Mouse (Mus musculus) adrenal gland, postnatal 25 days (tissue): ENCODE data around the gene Mgat4b. TPM values are rescaled to one million over a fixed set of nuclear protein-coding genes. Genes with fewer than 3 reads are reported as not detected.
A peak's percentile ranks its signal among the peaks of the same experiment; 100 is the strongest.

Experiments used
- DNase-seq: peaks from one replicate; pipeline ENCODE4 v3.0.0; 2021; ENCODE audit warnings: mixed read lengths
- total RNA-seq: library from RNA; stranded (reverse); gene quantifications from 2 replicates; pipeline ENCODE4 v1.2.3, GENCODE M21; 2021

The Mgat4b gene
- total RNA-seq, 1 experiment from 2014 or later: 161 TPM

DNA sequence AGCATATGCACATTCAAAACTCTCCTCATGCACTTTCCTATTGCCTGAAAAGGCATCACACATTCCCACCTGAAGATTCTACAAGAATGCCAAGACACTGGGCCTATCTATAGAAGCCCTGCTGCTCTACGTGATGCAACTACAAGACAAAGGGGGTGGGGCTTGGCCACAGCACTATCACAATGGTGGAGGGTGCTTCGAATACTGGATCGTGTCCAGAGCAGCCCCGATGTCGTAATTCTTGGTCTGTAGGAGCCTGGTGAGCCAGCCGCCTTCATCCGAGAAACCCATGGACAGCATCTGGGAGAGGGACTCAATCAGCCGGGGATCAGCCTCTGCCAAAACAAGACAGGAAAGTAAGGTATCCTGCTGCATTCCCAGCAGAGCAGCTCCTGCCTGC is 10.1 kb upstream of the Mgat4b start:
- no peak for DNase-seq

DNA sequence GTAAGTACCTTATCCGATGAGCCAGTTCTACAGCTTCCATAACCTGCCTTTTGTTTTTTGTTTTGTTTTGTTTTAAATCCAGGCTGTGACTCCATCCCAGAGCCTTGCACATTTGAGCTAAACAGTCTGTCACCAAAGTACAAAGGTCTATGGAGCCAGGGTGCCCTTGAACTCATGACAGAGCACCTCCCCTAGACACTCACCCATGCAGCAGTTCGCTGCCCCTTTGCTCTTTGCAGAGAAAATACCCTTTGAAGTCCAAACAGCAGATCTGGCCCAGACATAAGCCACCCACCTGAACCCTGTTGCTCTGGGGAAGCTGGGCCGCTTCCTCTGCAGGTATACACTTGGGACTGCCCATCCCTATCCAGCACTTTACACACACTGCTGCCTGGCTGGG is 9.1 kb upstream of the Mgat4b start:
- DNase-seq: no peak

DNA sequence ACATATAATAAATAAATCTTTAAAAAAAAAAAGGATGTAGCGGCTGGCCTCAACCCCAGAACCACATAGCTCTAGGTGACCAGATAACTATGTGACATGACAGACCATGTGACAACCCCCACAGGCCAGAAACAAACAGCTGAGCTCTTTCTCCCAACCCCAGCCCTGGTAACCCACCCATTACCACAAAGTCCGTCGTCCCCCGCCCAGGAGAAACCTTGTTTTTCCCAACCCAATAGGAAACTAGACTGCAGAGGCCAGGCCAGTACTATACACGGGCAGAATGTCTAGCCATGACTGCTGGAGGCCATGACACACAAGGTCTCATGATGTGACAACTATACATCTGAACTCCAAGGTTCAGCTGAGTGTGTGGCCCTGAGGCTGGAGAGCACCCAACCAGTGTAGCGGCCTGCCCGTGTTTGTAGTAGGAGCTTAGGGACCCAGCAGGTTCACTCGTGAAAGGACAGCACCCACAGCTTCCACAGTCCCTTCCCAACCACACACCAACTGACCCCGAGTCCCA is 7.3 kb upstream of the Mgat4b start:
- no peak for DNase-seq

DNA sequence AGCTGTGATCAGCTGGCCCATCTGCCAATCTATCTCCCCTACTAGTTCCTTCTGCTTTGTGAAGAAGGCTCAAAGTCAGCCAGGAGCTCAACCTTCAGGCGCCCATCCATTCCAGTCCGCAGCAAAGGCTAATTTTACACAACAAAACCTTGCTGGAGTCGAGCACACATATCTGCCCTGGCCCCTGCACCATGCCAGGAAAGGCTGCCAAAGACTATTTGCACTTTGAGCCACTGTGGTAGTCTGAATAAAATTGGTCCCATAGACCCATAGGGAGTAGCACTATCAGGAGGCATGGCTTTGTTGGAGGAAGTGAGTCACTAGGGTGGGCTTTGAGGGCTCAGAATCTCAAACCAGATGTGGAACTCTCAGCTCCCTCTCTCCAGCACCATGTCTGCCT is 5.3 kb upstream of the Mgat4b start:
- DNase-seq: no peak

GRCm38 (mm10) chr11:50206037-50206436 is 4.7 kb upstream of the Mgat4b start:
- DNase-seq: no peak

DNA sequence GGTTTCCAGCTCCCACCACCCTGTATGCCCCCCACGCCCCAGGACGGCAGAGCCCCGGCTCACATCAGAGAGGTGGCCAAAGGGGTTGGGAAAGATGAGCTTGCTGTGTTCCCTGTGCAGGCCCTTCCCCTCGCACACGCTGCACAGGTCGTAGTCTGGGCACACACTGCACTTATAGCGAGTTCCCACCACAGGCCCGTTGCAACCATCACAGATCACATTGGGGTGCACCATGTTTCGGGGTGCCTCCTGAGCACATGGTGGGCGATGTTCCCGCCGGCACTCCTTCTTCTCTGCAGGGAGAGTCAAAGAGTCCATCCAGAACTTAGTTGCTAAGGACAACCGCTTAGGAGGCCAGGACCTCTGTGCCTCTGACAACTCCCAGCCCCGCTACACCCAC is 3.3 kb upstream of the Mgat4b start:
- DNase-seq: no peak

- DNase-seq: no peak
Observed at GRCm38 (mm10) chr11:50208039-50208438, 2.7 kb upstream of the Mgat4b start.

- peak; percentile 90 for DNase-seq
Observed at GRCm38 (mm10) chr11:50210101-50210504, 587 bp upstream of the Mgat4b start.

DNA sequence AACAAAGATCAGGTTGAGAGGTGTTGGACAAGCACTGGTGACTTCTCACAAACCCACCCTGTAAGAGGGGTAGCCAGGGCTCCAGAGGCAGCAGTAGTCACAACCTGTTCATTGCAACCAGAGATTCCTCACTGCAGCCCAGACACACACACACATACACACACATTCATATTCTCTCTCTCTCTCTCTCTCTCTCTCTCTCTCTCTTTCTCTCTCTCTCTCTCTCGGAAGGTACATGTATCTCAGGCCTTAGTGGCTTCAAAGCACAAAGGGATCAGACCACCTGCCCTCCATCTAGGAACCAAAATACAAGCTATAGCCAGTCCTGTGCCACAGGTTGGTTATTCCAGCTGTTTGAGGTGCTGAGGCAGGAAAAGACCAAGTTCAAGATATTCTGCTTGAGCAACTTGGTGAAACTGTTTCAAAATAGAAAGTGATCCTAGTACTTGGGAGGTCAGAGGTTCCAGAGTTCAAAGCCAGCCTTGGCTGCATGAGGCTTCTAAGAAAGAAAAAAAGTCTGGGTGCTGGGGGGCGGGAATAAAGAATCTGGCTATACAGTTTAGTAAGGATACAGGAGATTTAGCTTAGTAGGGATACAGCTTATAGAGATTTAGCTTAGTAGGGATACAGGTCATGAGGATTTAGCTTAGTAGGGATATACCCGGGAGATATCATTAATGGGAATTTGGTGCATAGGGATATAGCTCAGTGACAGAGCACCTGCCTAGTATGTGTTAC is 801 bp downstream of the Mgat4b start:
- DNase-seq: no peak

DNA sequence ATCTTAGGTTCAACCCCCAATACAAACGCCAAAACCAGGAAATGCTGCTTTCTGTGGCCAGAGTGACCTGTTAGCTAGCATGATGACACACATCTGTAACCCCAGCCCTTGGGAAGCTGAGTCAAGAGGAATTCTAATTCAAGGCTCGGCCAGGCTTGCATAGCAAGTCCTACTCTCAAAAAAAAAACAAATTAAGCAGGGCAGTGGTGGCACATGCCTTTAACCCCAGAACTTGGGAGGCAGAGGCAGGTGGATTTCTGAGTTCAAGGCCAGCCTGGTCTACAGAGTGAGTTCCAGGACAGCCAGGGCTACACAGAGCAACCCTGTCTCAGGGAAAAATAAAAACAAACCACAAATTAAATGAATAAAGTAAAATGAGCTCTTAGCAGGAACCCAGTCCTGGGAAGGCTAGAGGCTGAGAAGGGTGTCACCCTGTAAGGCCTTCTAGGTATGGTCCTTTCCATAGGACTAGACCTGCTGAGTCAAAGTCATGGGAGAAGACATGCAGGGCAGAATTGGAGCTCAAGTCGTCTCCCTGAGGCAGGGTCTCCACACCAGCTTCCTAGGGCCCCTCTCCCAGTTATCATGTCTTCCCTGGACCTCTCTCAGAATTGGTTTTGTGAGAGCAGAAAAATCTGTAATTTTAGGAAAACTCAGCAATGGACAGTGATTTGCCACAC is 1.5 kb downstream of the Mgat4b start:
- no peak for DNase-seq

GRCm38 (mm10) chr11:50212848-50213758 is 2.4 kb downstream of the Mgat4b start:
- peak; percentile 85 for DNase-seq

GRCm38 (mm10) chr11:50214631-50215030 is 3.9 kb downstream of the Mgat4b start:
- DNase-seq: no peak

DNA sequence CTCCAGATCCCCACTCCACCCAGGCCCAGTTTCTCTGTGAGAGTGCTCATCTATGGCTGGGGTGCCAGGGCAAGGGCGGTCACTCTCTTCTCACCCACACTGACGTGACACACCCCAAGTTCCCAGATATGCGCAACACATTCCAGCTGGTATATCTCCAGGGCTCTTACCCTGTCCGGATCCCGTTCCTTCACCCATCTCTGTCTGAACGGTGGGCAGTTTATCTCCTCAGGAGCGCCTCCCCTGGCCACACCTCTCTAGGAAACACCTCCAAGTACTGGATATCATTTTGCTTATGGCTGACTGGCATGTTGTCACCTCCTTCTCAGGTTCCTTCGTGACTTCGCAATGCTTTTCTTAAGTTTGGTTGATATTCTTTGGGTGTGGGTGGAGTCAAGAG is 4.9 kb downstream of the Mgat4b start:
- no peak for DNase-seq

GRCm38 (mm10) chr11:50216724-50217366 is 6.2 kb downstream of the Mgat4b start:
- DNase-seq: no peak

GRCm38 (mm10) chr11:50217811-50218210 is 7.1 kb downstream of the Mgat4b start:
- no peak for DNase-seq

DNA sequence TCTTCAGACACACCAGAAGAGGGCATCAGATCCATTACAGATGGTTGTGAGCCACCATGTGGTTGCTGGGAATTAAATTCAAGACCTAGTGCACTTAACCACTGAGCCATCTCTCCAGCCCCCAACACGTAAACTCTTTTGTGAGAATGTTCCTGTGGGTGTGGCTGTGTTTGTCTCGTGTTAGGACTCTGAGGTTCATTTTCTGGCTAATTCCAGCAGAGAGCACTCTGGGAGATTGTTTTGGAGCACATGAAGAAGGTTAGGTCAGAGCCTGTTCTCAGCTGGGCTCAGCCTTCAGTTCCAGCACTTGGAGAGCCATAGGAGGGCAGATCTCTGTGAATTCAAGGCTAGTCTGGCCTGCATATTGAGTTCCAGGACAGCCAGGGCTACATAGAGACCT is 9.1 kb downstream of the Mgat4b start:
- DNase-seq: no peak

GRCm38 (mm10) chr11:50222559-50223276 is 12.0 kb downstream of the Mgat4b start:
- DNase-seq: no peak

DNA sequence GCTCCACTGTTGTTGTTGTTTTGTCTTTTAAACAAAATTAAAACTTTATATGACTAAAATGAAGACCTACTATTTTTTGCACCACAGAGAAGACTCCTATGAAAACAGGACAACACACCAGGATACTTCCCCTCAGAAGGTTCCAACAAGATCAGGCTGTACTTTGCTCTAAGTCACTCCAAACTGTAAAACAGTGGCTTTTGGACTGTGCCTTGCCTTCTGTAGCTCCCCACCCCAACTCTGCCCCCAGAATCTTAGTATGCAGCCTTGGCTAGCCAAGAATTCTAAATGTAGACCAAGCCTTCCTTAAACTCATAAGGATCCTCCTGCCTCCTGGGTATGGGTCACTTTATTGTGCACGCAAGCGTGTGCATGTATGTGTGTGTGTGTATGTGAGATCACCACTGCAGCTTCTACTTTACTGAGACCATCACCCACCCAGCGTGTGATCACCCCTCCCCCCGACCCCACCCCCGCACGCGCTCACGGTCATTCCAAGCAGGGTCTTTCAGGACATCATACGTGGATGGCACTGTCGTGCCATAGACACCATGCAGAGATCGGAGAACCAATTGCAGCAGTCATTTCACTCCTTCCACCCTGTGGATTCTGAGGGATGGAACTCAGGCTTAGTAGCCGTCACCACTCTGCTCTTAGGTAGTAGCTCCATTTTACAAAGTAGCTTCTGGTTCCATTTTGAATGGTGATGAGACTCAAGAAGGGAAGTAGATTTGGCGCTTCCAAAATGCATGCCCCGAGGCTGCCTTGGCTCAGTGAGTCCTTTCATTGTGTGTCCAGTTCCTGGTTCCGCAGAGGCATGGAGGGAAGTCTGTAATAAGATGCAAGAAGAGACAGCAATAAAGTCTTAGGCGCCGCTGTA is 13.3 kb downstream of the Mgat4b start:
- no peak for DNase-seq

DNA sequence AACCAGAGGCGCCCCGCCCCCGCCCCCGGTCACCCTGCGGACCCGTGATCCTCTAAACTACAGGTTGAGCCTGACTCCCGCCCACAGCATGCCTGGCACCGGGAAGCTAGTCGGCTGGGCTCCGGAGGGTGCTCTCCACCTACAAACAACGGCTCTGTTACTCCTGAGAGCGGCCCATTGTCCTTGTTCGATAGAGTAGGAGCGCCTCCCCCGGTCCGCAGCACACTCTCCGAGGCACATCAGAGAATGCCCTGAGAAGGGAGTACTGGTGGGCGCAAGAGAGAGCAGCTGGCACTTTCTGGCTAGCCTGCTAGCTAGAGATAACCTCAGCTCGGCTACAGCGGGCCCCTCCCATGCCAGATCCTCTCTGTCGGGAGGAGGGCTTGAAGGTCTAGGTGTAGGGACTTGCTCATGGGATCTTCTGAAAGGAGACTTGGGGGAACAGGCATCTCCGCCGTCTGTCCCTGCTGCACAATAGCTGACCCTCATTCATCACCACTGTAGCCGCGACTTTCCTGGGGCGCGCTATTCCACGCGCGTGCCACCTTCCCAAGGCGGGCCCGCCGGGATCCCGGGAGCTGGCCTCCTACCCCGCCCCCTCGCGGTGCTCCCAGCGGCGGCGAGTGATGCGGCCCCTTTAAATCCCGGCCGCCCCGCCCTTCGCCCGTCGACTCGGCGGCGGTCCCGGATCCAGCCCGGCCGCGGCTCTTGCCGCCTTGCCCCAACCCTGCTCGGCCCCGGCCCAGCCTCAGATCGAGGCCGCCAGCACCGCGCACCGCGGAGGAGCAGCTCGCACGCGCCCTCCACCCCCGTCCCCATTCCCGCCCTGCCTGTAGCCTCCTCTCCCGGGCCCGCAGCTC is 14.2 kb downstream of the Mgat4b start:
- peak; percentile 93 for DNase-seq
